Mouse (Mus musculus) CH12.LX (cell line): ENCODE measurements at regions not wholly inside any gene's neighbourhood (a gene's known extent, or its start where the extent isn't known, plus 50 kb on each side); places are given as distances from the start of the nearest gene placed in this dataset.

Experiments
- DNase-seq: peaks from one replicate; pipeline ENCODE4 v3.0.0-alpha.2; 2013; ENCODE audit errors: extremely low read depth
- H3K27ac ChIP-seq: 2 replicates; pipeline ENCODE4 v1.5.1; 2012; ENCODE audit warnings: low read depth, mild to moderate bottlenecking, control low read depth, moderate library complexity; ENCODE audit not compliant: insufficient read depth
- H3K27me3 ChIP-seq: replicated peaks from 2 replicates; pipeline ENCODE3; 2012; ENCODE audit warnings: inconsistent platforms
- H3K36me3 ChIP-seq, 2 experiments: replicated peaks in 1 of 2; 2 replicates each; pipeline versions ENCODE3 to v1.6.1; 2012; ENCODE audit warnings: inconsistent platforms in 1 of 2, low read length in 1 of 2, mild to moderate bottlenecking in 1 of 2, mixed read lengths in 1 of 2, moderate library complexity in 1 of 2; ENCODE audit not compliant: control insufficient read depth in 1 of 2, insufficient read depth in 1 of 2
- H3K4me1 ChIP-seq, 2 experiments: 2 replicates each; pipeline ENCODE4 v1.6.1; 2012; ENCODE audit warnings: inconsistent platforms in 1 of 2, moderate library complexity in 1 of 2; ENCODE audit not compliant: insufficient read depth in 2 of 2, control insufficient read depth in 1 of 2
- H3K4me2 ChIP-seq: 2 replicates; pipeline ENCODE4 v1.6.1; 2012; ENCODE audit warnings: low read depth, mild to moderate bottlenecking, control low read depth; ENCODE audit not compliant: poor library complexity, insufficient read depth, severe bottlenecking
- H3K4me3 ChIP-seq, 3 experiments: fragments of 150-350 bp in 1 of 3; sonication (generic) in 1 of 3; replicated peaks in 1 of 3; 2 replicates each; pipeline versions ENCODE3 to v1.5.1; 2011 to 2012; ENCODE audit warnings: low read depth in 2 of 3, low read length in 2 of 3, mild to moderate bottlenecking in 2 of 3, moderate library complexity in 2 of 3, control low read depth in 1 of 3, improper control_type of control experiment in 1 of 3, inconsistent platforms in 1 of 3, mixed read lengths in 1 of 3; ENCODE audit not compliant: poor library complexity in 1 of 3
- H3K79me2 ChIP-seq: replicated peaks from 2 replicates; pipeline ENCODE4 v1.6.1; 2012; ENCODE audit warnings: mild to moderate bottlenecking, moderate library complexity; ENCODE audit not compliant: control insufficient read depth, poor library complexity, insufficient read depth, severe bottlenecking; ENCODE audit errors: extremely low read depth
- H3K9ac ChIP-seq: 2 replicates; pipeline ENCODE4 v1.6.1; 2012; ENCODE audit warnings: low read depth, mild to moderate bottlenecking, control low read depth, moderate library complexity; ENCODE audit not compliant: insufficient read depth
- H3K9me3 ChIP-seq: replicated peaks from 2 replicates; pipeline ENCODE3; 2012; ENCODE audit warnings: low read length, inconsistent platforms, mixed read lengths
- BHLHE40 ChIP-seq: IDR thresholded peaks from 2 replicates; pipeline ENCODE4 v1.6.1; 2011; ENCODE audit warnings: mild to moderate bottlenecking, low read depth, low read length, improper control_type of control experiment
- CHD1 ChIP-seq: IDR thresholded peaks from 2 replicates; pipeline ENCODE4 v1.6.1; 2012; ENCODE audit warnings: low read depth, low read length, improper control_type of control experiment, inconsistent platforms
- E2F4 ChIP-seq: IDR thresholded peaks from 2 replicates; pipeline ENCODE4 v1.6.1; 2011; ENCODE audit warnings: low read depth, low read length, improper control_type of control experiment; ENCODE audit not compliant: insufficient replicate concordance
- EP300 ChIP-seq: IDR thresholded peaks from 2 replicates; pipeline ENCODE4 v1.6.1; 2011; ENCODE audit warnings: low read length, improper control_type of control experiment
- ETS1 ChIP-seq: conservative IDR thresholded peaks from 2 replicates; pipeline ENCODE4 v1.6.1; 2012; ENCODE audit warnings: low read depth, mild to moderate bottlenecking, inconsistent platforms, low read length, improper control_type of control experiment, moderate library complexity
- GABPA ChIP-seq: IDR thresholded peaks from 2 replicates; pipeline ENCODE4 v1.6.1; 2012; ENCODE audit warnings: low read depth, low read length, improper control_type of control experiment, inconsistent platforms; ENCODE audit not compliant: insufficient replicate concordance
- HCFC1 ChIP-seq: IDR thresholded peaks from 2 replicates; pipeline ENCODE4 v1.6.1; 2012; ENCODE audit warnings: low read depth, mild to moderate bottlenecking, inconsistent platforms, low read length, improper control_type of control experiment
- IRF4 ChIP-seq: IDR thresholded peaks from 2 replicates; pipeline ENCODE4 v1.6.1; 2014; ENCODE audit warnings: low read depth, mild to moderate bottlenecking, inconsistent platforms, low read length, improper control_type of control experiment
- JUN ChIP-seq: IDR thresholded peaks from 2 replicates; pipeline ENCODE4 v1.6.1; 2011; ENCODE audit warnings: low read depth, mild to moderate bottlenecking, low read length, improper control_type of control experiment, moderate library complexity; ENCODE audit not compliant: insufficient read depth
- JUND ChIP-seq: conservative IDR thresholded peaks from 2 replicates; pipeline ENCODE4 v1.6.1; 2011; ENCODE audit warnings: low read depth, low read length, improper control_type of control experiment
- MEF2A ChIP-seq: IDR thresholded peaks from 2 replicates; pipeline ENCODE4 v1.6.1; 2014; ENCODE audit warnings: low read depth, mild to moderate bottlenecking, inconsistent platforms, low read length, improper control_type of control experiment, borderline replicate concordance
- NELFE ChIP-seq: IDR thresholded peaks from 2 replicates; pipeline ENCODE4 v1.6.1; 2011; ENCODE audit warnings: low read depth, low read length, improper control_type of control experiment
- RCOR1 ChIP-seq: conservative IDR thresholded peaks from 2 replicates; pipeline ENCODE4 v1.6.1; 2012; ENCODE audit warnings: low read depth, mild to moderate bottlenecking, inconsistent platforms, low read length, improper control_type of control experiment
- SMC3 ChIP-seq: IDR thresholded peaks from 2 replicates; pipeline ENCODE4 v1.6.1; 2011; ENCODE audit warnings: low read depth, low read length, improper control_type of control experiment
- TCF12 ChIP-seq: IDR thresholded peaks from 2 replicates; pipeline ENCODE4 v1.6.1; 2014; ENCODE audit warnings: low read depth, mild to moderate bottlenecking, inconsistent platforms, low read length, improper control_type of control experiment
- USF1 ChIP-seq: IDR thresholded peaks from 2 replicates; pipeline ENCODE4 v1.6.1; 2014; ENCODE audit warnings: low read depth, mild to moderate bottlenecking, inconsistent platforms, low read length, improper control_type of control experiment
- USF2 ChIP-seq: conservative IDR thresholded peaks from 2 replicates; pipeline ENCODE4 v1.6.1; 2011; ENCODE audit warnings: low read depth, low read length, improper control_type of control experiment
- ZC3H11A ChIP-seq: IDR thresholded peaks from 2 replicates; pipeline ENCODE4 v1.6.1; 2012; ENCODE audit warnings: low read depth, mild to moderate bottlenecking, inconsistent platforms, low read length, improper control_type of control experiment
- ZKSCAN1 ChIP-seq: IDR thresholded peaks from 2 replicates; pipeline ENCODE4 v1.6.1; 2012; ENCODE audit warnings: low read depth, inconsistent platforms, low read length, improper control_type of control experiment, borderline replicate concordance
- dilution Hi-C: fragments of 300-500 bp; cut with MboI; formaldehyde crosslinking; loops from 2 replicates; pipeline ENCODE4 v1.14.3; 2020; ENCODE audit warnings: low sequenced_read_pairs; ENCODE audit not compliant: extremely low pct_unique_long_range_greater_than_20kb, extremely low pct_ligation_motif_present
- in situ Hi-C: fragments of 300-500 bp; cut with MboI; formaldehyde crosslinking; loops from 3 replicates; pipeline ENCODE4 v1.14.3; 2019; ENCODE audit warnings: low sequenced_read_pairs, low pct_ligation_motif_present, low pct_unique_long_range_greater_than_20kb, mixed read lengths

- no peaks in the 10 kb centered on the region for H3K27me3 ChIP-seq
- in situ Hi-C loops, result no loop called here
- DNase-seq, result peak; percentile 86
- dilution Hi-C loops, result no loop called here
- peak overlapping the region; percentile 49 for H3K4me2 ChIP-seq
- H3K9me3 ChIP-seq, result no peaks in the 10 kb centered on the region
- 0 out of 2 replicates have a peak, but pooled peaks have one; percentile 38 for TF ChIP-seq IRF4
- TF ChIP-seq JUN, result peak; percentile 97
- no peak for TF ChIP-seq SMC3
- TF ChIP-seq USF2, result no peak
- TF ChIP-seq USF1, result no peak
- TF ChIP-seq ETS1, result peak; percentile 63
- no peak for TF ChIP-seq ZC3H11A
- TF ChIP-seq GABPA, result no peak
- TF ChIP-seq HCFC1, result no peak
- no peak for TF ChIP-seq CHD1
- TF ChIP-seq JUND, result peak; percentile 94
- TF ChIP-seq NELFE, result no peak
- peak; percentile 90 for TF ChIP-seq BHLHE40
- no peak for TF ChIP-seq RCOR1
- peak; percentile 51 for TF ChIP-seq EP300
- no peak for TF ChIP-seq TCF12
- no peak for TF ChIP-seq E2F4
- TF ChIP-seq ZKSCAN1, result no peak
- TF ChIP-seq MEF2A, result peak; percentile 97
- H3K4me3 ChIP-seq, result no peak overlapping the region
- H3K4me1 ChIP-seq, result peaks cover 7 to 25% of the 10 kb centered on the region in 2 experiments; a peak in 3 of 4 replicates
- no peaks in the 10 kb centered on the region for H3K36me3 ChIP-seq
- peak overlapping the region; percentile 36 for H3K27ac ChIP-seq
- H3K79me2 ChIP-seq, result no peaks in the 10 kb centered on the region
- H3K9ac ChIP-seq, result no peak overlapping the region; the same call in 1 of the 2 replicates
Measured at GRCm38 (mm10) chr6:6692056-6692770, 113.8 kb upstream of the Sem1 start.
